Mouse (Mus musculus) lung, postnatal 10 days (tissue): ENCODE measurements around the gene Dapp1.
"Not testable (repeated sequence)": the region's sequence is repeated elsewhere in the genome, so short reads cannot be mapped to it uniquely, and the experiment has no call there.

Experiments
- DNase-seq: peaks from one replicate; pipeline ENCODE4 v3.0.0; 2021

Dapp1 gene

DNA sequence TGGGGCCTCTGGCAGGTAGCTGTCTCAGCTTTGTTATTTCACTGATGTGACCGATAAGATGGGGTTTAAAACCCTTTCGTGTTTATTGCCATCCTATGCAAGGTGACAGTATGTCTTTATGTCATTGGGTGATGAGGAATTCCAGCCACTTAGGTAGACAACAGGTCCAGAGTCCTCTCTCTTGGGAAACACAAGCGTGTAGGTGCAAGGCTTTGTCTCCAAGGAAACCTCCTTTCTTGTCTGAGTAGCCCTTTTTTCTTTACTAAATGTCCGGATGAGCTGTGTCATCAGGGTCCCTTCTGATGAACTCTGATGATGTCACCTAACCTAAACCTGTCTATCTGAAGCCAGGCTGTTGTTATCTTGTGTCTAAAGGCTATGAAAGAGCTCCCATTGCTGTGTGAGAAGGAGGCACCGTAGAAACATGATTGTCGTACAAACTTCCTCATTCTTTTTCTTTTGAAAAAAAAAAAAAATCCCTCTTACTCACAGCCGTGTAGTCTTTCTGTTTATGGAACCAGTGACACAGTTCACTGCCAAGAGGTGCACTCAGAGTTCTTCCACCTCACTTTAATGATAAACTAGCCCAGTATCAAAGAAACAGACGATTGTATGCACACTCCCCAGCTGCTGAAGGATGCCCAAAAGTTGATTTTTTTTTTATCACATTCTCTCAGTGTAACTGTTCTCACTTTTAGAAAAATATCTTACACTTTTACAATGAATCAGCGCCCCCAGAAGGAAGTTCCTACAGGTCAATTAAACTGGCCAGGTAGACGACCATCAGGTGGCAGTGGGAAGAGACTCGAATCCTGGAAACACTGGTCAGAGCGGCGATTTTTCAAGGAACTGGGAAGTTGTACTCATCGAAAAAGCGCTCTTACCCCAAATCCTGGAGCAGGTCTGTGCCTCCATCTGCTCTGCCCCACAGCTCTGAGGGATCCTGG is 637 bp downstream of the Dapp1 start:
- DNase-seq, result no peak

DNA sequence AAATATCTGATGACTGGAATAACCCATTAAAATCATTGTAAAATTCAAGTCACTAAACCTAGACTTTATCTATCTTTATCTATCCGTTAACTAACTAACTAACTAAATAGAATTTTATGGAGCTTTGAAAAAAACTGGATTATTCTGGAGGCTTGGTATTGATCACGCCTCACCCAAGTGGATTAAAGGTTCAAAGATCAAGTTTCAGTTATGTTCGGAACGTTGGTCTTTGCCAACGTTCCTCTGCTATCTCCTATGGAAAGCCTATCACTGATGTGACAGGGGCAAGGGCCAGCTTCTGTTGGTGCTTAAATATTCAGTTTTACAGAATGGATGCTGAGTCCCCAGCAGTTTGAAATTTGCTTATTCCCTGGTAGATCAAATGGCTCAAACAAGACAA is 3.1 kb downstream of the Dapp1 start:
- no peak for DNase-seq

DNA sequence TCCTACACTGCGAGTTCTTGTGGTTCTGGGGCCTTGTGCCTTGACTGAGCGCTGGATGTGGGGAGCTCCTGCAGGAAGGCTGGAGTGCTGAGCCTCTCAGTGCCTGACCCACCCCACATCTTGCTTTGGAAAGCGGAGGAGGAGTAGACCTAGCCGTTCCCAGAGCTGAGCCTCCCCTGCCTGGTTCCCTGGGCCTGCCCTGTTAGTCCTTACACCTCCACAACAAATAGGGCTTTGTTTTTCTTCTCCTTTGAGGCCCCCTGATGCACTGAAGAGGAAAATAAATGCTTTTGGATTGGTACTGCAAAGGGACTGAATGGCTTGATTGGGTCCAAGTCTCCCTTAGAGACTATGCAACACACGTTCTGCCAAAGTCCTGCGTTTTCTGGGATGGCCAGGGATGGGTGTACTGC is 3.7 kb downstream of the Dapp1 start:
- DNase-seq, result no peak

- no peak for DNase-seq
Measured at GRCm38 (mm10) chr3:137976943-137977628, 4.3 kb downstream of the Dapp1 start.

DNA sequence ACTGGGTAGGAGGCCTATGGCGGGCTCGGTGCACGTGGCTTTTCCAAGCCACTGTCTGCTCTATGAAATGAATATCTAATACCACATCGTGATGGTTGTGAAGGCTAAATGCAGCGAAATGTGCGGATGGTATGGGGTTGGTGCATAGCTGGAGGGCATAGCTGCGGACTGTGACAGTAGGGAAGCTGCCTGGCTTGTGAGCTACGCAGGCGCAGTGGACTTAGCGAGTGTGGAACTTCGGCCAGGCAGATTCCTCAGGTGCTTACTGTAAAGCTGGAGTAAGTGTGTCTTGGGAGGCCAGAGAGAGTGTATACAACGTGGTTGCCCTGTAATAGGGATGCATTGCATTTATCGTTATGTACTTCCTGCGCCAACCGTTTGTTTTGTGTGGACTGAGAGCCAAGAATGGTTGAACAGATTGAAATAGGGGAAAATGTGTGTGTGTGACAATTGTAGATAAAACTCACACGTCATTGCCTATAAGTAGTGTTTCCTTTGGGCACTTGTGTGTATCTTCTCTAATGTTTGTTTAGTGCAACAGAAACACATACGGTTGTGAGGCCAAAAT is 5.4 kb downstream of the Dapp1 start:
- DNase-seq, result no peak

DNA sequence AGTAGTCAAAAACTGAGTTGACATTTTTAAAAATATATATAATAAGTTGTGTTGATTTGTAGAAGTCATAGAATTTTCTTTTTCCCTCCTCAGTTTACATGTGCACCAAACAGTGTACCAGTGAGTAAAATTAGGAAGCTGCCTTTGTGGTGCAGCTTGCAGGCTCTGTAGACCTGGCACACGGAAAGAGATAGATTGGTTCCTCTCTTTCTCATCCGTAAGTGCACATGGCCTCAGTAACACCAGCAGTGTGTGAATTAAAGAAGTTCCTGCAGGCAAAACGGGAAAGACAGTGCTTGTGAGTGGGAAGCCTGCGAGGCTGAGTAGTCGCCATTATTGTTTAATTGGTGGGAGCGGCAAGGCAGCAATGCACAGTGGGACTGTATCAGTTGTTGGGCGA is 5.9 kb downstream of the Dapp1 start:
- DNase-seq, result no peak

GRCm38 (mm10) chr3:137974306-137974705 is 7.0 kb downstream of the Dapp1 start:
- DNase-seq, result no peak

DNA sequence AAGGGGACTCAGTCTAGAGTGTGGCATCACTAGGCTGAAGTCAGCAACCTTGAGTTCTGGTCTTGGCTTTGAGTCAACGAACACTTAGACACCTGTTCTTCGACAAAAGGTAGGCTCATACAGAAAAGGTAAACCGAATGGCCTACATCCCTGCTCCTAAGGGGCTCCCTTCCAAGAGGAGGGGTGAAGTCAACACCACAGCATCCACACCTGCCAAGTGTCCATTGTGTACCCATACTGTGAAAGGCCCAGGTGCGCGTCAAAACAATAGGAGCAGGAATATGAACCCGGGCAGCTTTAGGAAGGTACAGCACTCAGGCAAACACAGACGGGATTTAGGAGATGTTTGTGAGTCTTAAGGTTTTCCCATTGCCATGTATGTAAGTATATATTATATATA is 8.4 kb downstream of the Dapp1 start:
- DNase-seq, result no peak

DNA sequence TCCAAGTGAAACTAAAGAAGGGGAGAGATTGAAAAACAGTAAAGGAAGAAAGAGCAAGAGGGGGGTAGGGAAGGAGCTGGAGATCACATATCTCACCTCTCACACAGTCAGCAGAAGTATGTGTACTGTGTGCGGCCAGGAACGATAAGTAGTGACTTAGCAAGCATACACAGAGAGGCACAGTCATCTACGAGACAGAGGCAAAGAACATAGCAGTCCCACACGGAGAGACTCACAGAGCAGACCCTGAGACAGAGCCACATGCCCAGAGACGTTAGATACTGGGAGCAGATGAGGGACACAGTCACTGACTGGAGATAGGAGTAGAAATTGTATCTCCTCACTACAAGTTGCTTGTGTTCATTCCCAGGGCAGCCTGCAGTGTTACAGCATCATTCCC is 9.1 kb downstream of the Dapp1 start:
- no peak for DNase-seq

- DNase-seq, result peak; percentile 44
Measured at GRCm38 (mm10) chr3:137969951-137970350, 11.4 kb downstream of the Dapp1 start.

DNA sequence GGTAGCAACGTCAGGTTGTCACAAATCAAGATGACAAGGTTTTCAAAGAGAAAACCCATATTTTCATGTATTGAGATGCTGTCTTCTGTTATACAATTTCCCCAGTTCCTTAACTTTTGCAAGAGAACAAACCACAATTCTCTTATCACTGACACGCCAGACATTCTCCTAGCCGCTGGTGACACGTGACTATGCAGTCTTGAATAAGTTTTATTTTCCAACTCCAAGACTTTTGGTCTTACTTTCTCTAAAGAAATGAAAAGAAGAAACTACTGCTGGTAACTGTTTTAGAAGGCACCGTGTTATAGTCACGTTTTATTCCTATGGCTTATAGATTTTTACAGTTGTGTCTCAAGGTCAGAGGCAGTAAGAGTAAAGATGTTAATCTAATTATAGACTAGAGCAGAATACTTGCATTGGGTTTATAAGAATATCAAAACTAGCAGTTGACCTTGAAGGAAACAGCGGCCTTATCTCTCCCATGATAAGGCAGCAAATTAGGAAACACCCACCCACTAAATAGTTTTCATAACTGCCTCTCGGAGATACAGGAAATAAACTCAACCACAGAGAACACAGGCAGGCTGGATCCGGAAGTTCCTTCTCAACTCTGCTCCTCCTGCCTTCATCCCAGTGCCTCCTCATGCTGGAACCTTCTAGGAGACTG is 12.4 kb downstream of the Dapp1 start:
- no peak for DNase-seq

- DNase-seq, result no peak
Measured at GRCm38 (mm10) chr3:137968105-137968819, 13.1 kb downstream of the Dapp1 start.

- not testable (repeated sequence) for DNase-seq
Measured at GRCm38 (mm10) chr3:137964014-137964413, 17.3 kb downstream of the Dapp1 start.

DNA sequence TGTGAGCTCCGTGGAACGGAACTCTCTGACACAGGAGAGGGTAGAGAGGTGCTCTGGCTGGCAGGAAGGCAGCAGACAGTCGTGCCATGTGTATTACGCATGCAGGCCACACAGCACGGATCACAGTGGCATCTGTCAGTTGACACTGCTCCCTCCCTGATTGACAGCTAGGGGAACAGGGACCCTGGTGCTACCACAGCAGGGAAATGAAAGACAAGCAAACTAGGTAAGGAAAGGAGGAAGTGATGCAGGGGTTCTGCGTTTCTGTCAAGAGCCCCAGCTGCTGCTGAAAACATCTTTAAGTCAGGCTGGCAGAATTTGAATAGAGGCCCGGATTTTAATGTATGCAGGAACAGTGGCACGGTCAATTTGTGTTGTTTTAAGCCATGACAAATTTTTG is 17.8 kb downstream of the Dapp1 start:
- no peak for DNase-seq

DNA sequence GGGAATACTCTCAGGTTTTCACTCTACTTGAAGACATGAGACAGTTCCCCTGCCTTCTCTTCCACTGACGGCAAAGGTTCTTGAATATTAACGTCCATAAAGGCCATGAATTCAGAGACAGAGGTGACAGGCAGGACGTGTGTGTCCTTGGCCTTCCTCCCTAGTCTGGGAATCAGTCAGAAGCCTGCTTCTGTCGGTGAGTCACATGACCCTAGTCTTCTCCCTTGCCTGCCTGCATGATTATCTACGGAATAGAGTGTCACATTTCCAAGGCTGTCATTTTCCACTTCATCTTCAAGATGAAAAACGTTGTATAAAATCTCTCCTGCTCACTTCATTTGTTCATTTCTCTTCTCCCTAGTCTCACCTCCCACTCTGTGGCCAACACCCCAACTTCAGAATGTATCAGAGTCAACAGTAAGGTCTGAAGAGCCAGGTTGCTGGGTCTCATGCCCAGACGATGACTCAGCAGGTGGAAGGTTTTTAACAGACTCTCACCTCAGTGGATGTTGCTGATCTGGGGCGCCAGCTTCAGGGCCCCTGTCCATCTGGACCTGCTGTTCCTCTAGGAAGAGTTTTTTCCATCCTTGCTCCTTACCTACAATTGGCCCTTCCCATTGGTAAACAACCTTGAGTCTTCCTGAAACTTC is 19.5 kb downstream of the Dapp1 start:
- DNase-seq, result no peak

DNA sequence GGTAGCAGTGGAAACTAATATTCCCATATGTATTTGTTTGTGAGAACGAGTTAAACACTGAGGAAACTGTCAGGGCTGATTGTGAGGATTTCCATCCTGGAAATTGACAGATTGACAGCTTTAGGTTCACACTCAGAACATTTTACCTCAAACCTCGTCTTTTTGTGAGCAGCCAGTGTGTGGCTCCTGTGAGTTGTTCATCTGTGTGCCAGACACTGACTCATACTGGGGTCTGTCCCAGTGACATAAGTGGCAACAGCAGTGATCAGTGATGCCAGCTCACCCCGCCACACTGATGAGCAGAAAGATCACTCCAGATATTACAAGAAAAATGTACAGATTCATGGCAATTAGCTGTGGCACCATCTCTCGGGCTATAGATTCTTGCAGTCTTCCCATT is 21.9 kb downstream of the Dapp1 start:
- no peak for DNase-seq

DNA sequence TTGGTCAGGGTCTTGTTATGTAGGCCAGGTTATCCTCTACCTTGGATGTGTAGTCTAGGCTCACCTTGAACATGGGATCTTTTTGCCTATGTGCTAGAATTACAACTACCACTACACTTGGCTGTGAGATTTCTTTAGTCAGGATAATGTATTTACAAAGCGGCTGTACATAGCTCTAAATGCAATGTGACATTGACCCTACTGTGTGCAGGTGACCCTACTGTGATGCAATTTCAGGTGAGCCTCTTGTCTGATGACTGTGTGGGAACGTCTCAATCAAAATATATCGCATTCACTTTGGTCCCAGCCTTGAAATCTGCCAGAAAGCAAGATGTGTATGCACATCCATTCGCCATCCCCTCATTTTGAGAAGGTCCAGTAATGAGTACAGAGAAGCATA is 23.0 kb downstream of the Dapp1 start:
- no peak for DNase-seq

DNA sequence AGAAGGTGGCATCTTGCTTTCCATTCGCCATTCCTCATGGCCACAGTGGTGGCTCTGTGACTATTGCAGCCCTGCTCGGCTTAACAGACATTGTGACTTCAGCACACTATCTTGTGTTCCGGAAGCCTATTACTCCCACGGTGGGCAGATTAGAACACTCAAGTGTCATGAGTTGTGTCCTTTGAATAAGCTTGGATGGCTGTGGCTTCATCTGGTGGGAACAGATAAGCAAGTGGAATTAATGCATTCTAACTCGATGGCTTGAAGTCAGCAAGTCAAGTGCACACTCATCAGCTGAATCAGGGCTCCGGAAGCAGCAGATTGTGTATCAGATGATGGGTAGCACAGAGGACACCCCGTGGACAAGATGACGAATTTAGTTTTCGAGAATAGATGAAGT is 23.5 kb downstream of the Dapp1 start:
- no peak for DNase-seq

DNA sequence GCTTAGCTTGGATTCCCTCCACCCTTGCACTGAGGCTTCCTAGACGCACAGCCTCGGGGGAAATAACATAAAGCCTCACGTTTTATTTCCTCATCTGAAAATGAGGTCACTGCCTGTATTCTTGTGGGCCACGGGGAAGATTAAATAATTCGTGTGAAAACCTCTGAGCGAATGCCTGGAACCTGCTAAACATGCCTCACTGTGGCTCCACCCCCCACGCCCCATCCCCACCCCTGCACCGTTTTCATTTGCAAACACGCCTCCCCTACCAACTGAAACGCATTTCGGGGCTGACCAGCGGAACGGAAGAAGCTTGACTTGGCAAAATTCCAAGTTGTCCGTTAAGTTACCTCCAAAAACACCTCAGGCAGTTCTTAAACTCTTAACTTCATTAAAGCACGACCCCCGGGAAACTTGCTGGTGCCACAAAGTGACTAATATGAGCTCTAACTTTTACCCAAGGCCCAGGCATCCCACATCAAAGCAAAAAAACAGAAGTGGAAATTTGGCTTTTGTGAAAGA is 25.7 kb downstream of the Dapp1 start:
- no peak for DNase-seq

- no peak for DNase-seq
Measured at GRCm38 (mm10) chr3:137954256-137954916, 27.0 kb downstream of the Dapp1 start.
